Mouse (Mus musculus) frontal cortex, postnatal 25 days (tissue): ENCODE results near the gene Pet117.

Source experiments
- DNase-seq, 2 experiments: peaks; one replicate each; pipeline ENCODE4 v3.0.0; 2022; ENCODE audit warnings: low spot score in 2 of 2

Pet117 gene

GRCm38 (mm10) chr2:144381741-144382140 is 12.9 kb downstream of the Pet117 start:
- no peak for DNase-seq

- DNase-seq = no peak
Measured at GRCm38 (mm10) chr2:144382624-144383138, 13.9 kb downstream of the Pet117 start.

DNA sequence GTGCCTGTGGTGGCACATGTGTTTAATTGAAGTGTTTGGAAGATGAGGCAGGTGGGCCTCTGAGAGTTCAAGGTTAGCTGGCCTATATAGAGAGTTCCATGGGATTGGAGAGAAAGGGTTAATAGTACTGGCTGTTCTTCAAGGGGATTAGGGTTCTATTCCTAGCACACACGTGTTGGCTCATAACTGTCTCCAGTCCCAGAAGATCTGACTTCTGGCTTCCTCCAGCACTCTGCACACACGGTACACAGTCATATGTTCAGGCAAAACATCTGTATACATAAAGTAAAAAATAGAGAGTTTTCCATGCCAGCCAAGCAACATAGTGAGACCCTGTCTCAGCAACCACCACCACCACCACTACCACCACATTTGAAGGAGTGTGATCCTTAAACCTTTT is 17.5 kb downstream of the Pet117 start:
- no peak for DNase-seq

- no peak for DNase-seq
Measured at GRCm38 (mm10) chr2:144388416-144388815, 19.6 kb downstream of the Pet117 start.

DNA sequence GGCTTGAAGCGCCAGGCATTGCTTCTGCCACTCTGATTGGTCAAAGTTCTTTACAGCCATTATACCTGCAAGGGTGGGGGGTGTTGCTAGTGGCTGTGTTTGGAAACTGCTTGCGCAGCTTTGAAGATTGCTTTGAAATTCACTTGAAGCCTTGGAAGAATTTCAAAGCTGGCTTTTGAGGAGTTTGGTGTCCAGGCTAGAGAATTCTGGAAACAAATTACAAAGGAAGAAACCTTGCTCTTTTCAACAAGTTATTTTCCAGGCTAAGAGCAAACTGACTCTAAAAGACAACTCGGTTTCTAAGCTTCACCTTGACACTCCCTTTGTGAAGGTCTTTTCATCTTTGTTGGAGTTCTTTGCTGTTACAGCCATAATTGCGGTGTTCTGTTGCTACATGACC is 30.7 kb downstream of the Pet117 start:
- no peak for DNase-seq

GRCm38 (mm10) chr2:144400659-144401058 is 31.9 kb downstream of the Pet117 start:
- no peak for DNase-seq

GRCm38 (mm10) chr2:144409037-144409436 is 40.2 kb downstream of the Pet117 start:
- no peak for DNase-seq

DNA sequence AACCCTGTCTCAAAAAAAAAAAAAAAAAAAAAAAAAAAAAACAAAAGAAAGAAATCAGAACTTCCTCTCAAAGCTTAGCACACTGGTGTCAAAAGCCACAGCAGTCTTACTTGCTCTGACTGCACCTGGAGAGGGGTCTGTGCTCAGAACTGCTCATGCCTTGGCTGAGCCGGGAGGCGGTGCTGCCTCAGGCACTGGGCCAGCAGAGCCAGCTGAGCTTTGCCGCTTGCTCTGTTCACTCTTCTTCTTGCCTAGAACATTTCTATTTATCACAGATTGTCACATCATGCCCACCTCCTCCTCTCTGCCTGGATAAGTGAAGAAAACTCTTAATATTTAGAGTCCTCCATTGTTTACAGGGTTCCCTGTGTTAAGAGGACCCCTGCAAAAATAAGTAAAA is 41.8 kb downstream of the Pet117 start:
- no peak for DNase-seq

DNA sequence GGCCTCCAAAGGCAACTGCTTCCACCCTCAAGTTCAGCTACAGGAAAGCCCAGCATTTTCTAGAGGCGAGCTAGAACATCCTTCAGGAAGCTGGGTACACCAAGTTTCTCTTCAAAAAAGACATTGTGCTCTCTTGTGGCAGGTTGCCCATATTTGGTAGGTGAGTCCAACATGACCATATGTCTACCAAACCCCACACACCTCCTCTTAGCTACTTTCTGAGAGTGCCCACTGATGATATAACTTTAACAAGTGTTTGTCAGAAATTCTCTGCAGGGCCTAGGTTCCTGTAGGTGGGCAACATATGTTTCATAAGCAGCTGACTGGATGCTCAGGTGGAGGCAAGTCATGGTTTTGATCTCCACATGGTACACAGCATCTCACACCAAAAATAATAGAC is 45.9 kb downstream of the Pet117 start:
- no peak for DNase-seq

- no peak for DNase-seq
Measured at GRCm38 (mm10) chr2:144416859-144417258, 48.1 kb downstream of the Pet117 start.

- no peak for DNase-seq
Measured at GRCm38 (mm10) chr2:144418062-144418461, 49.3 kb downstream of the Pet117 start.

DNA sequence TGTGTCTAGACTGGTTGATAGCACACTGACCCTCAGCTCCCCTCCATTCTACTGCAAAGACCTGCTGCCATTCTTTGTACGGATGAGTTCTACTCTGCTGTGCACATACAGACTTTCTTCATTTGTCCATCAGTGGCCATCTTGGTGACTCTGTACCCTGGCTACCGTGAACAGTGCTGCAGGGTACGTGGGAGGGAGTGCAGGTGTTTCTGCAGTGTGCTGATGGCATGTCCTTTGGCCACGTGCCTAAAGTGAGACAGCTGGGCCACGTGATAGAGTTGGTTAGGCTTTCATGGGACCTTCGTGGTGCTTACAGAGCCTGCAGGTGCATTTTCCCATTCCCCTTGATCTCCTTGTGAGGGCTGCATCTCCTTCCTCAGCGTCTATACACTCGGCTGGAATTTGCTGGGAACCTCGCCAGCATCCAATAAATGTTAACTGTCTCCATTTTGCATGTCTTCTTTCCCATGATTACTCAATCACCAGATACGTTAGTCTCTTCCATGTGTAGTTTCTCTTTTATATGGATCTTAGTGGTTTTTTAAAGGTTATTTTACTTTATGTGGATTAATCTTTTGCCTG is 53.4 kb downstream of the Pet117 start:
- DNase-seq = no peak
